Mouse (Mus musculus): Measurements from ENCODE around the gene Cxcr2. TPM values are rescaled to one million over a fixed set of nuclear protein-coding genes. Genes with fewer than 3 reads are reported as not detected.

Cxcr2 gene
- polyA plus RNA-seq (2015; fragmentation: Nextera tagmentation; extraction: Ambion mirVana): 0.15 and 0.20 TPM in 2 replicates

- DNase-seq (ENCODE audit: low spot score): peak; percentile 17
These were observed at the start of gene Cxcr2 for GRCm38 (mm10) chr1:74153461-74154184. TSS of gene Cxcr2 (plus strand) at chr1:74153989.

DNA sequence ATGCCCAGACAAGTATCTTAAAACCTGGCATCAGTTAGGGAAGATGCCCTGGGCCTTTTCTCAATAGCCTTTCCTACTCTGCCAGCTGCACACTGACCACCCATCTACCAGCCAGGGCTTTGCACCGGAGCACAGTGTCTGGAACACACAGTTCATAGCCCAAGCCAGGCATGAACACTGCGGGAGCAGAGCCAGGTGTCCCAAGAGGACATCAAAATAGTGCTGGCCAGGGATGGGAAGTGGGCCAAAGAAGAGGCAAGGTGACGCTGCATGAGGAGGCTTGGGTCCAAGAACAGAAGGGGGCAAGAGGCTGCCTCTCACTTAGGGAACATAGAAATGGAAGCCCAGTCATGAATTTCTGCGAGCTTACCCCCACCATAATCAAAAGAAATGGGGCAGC lies 48.1 kb upstream of the Cxcr2 start:
- DNase-seq (ENCODE audit: low spot score): no peak

- no peak for DNase-seq (ENCODE audit: low spot score)
These were observed 47.6 kb upstream of the Cxcr2 start for GRCm38 (mm10) chr1:74106214-74106613.

DNA sequence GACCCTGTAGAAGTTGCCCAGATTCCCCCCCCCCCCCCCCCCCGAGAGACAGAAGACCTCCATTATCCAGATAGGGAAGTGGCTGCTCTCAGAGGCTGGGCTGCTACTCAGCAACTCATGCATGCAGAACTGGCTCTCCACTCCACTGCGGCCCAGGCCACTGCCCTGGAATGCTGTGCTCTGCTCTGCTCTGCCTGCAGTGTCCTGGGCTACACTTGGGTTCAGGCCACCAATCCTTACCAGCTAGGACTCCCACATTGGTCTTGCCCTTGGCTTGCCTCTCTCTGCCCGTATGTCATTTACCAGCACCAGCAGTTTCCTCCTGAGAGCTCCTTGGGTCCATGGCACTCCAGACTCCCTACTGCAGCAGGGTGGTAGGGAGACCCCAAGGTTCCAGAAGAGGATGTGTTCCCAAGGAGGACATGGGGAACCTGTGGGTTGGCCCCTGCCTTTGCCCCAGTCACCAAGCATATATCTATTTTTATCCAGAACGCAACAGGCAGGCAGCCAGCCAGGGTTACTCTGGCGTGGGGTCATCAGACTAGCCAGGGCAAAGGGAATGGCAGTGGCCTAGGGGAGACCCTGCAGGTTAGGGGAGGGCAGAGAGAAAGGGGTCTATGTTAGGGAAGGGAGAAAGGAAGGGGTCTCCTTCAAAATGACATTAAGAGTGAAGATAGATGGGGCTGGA lies 45.7 kb upstream of the Cxcr2 start:
- DNase-seq (ENCODE audit: low spot score): no peak

GRCm38 (mm10) chr1:74109670-74110069 lies 44.1 kb upstream of the Cxcr2 start:
- DNase-seq (ENCODE audit: low spot score): no peak

DNA sequence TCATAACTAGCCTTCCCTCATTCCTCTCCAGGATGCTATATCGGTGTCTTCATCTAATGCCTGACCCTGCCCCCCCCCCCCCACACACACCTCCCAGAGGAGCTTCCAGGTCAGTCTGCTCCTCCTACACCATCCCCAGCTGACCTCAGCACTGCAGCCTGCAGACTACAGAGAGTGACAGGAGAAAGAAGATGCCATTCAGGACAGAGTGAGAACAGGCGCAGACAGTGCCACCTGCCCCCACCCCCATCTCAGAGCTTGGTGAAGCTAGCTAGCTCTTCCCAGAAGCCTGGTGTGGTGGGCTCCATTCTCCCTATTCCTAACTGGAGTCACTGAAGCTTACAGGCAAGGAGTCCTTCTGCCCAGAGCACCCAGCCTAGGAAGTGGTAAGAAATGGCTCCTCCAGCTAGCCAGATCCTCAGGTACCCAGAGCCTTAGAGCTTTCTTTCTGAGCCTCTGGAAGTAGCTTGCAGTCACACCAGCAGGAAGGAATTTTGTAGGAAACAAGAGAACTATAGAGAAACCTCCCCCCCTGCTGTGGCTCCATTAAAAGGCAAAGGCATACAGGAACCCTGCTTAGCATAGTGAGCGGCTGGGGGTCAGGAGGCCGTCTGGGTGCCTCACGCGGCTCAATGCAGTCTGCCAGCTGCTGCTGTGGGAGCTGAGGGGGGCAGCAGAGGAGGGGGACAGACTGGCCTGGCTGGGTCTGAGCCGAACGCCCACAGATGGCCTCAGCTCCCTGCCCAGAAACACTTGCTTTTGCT lies 42.7 kb upstream of the Cxcr2 start:
- DNase-seq (ENCODE audit: low spot score): no peak

GRCm38 (mm10) chr1:74111696-74112030 lies 42.1 kb upstream of the Cxcr2 start:
- no peak for DNase-seq (ENCODE audit: low spot score)

- DNase-seq (ENCODE audit: low spot score): no peak
These were observed 40.7 kb upstream of the Cxcr2 start for GRCm38 (mm10) chr1:74113071-74113470.

DNA sequence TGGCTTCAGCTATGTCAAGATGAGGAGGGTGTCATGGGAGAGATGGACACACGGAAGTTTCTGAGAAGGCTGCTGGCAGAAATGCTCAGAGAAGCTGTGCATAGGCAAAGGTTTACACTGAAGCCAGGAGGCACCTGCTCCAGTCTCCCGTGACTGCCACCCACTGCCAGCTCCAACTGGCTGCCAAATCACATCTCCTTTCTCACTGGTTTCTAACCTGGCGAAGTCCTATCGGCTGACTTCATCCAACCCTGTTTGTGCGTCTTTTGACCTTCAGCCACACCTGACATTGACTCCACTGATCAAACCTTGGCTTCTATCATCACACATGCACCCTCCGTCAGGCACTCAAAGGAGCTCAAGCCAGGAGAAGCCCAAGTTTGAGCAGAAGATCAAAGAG lies 35.9 kb upstream of the Cxcr2 start:
- no peak for DNase-seq (ENCODE audit: low spot score)

- no peak for DNase-seq (ENCODE audit: low spot score)
These were observed 34.7 kb upstream of the Cxcr2 start for GRCm38 (mm10) chr1:74119115-74119514.

- no peak for DNase-seq (ENCODE audit: low spot score)
These were observed 32.7 kb upstream of the Cxcr2 start for GRCm38 (mm10) chr1:74121138-74121537.

DNA sequence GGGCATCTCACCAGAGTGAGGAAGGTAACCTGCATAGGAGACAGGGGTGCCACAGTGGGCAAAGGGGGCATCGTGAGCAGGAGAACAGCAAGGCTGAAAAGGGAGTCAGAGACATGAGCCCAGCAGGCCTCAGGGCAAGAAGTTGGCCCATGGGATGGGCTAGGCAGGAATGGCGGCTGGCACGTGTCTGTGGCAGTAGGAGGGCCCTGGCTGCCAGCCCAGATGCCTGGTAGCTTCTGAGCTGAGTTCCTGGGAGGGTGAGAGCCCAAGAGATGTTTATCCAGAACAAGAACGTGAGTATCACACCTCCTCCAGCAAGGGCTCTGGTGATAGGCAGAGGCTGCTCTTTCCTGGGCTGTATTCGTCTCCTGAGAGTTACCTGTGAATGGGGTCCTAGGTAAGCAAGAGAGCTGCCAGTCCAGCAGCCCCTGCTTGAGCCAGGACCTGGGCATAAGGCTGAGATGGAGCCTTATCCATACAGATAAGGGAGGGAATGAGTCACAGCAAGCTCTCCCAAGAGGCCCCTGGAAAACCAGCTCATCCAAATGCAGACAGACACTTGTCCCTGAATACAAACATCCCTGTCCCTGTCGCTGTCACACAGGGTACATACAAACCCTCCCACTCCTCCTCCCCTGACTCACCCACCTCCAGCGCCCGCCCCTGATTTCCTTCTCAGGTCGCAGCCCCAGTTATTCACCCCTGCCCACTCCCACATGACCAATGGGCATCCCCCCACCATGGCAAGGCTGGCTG lies 31.8 kb upstream of the Cxcr2 start:
- no peak for DNase-seq (ENCODE audit: low spot score)

DNA sequence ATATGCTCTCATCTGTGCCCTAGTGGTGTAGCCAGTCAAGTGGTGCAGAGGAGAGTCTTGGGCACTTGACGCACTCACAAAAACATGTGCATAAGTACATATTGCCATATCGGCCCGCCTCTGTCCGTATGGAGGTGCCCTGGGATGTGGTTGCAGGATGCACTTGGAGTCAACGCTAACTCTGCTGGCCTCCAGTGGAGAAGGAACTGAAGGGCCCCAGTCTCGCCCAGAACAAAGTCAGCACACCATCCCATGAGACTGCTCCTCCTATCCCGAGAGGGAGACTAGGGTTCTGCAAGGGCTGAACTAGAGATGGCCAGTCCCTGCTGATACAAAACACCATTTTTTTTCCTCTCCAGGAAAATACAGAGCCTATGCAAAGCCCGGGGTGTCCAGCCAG lies 30.6 kb upstream of the Cxcr2 start:
- DNase-seq (ENCODE audit: low spot score): no peak

- DNase-seq (ENCODE audit: low spot score): peak; percentile 54
These were observed 29.5 kb upstream of the Cxcr2 start, which contains the start of gene Tns1 for GRCm38 (mm10) chr1:74124021-74124981. TSS of gene Tns1 (minus strand) at chr1:74124449.

DNA sequence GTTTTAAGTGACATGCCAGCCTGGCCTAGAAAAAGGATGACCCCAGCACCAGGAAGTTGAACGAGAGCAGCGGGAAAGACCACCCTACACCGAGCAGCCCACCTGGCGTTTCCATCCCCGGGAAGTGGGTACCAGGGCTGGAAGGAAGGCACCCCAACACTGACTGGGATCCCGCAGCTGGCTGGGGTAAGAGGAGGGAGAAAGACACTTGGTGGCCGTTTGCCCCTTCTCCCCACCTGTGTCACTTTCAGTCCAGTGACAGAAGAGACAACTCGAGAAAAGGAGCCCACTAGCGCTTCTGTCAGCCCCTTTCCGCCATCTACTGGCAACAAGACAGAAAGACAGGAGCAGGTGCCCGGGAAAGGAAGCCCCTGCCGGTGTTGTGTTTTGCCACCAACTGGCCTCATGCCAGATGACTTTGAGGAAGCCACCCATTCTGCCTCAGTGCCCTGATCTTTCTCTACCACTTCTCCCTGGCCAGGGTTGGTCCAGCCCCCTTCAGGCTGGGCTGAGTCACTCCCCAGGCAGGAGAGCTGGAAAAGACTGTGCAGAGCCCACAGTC lies 28.7 kb upstream of the Cxcr2 start, which contains the start of gene Rufy4:
Gene Rufy4 (plus strand): TSS at position 551 of the 562 bp plus-strand sequence.
- peak; percentile 83 for DNase-seq (ENCODE audit: low spot score)

DNA sequence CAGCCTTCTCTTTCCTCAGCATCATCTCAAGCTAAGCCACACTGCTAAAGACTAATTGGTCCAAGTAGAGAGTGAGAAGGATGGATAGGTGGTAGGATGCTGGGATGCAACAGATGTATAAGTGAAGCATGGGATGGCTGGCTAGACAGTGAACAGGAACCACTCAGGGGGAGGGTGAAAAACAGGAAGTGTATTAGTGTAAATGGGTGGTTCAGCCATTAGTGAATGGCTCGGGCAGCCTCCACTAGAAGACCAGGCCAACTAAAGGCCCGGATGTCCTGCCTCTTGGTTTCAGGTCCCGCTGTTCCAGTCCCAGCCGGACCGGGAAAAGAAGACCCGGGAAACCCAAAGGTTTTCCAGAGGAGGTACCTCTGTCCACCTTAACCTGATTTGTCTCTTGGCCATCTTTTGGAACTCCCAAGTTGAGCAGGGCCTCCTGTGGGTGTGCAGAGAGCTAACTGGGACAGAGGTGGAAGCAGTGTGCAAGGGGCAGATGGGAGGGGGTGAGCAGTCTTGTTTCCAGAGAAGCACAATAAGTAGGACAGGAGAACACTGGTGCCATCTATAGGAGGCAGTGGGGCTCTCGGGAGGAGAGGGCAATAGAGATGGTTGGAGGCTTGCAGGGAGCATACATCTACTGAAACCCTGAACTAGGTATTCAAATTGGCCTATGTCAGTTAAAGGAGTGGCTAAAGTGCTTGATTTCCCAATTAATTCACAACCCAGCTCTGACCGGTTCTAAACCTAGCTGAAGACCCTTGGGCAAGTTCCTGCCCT lies 22.7 kb upstream of the Cxcr2 start:
- DNase-seq (ENCODE audit: low spot score): no peak

- DNase-seq (ENCODE audit: low spot score): no peak
These were observed 21.8 kb upstream of the Cxcr2 start for GRCm38 (mm10) chr1:74132011-74132410.

GRCm38 (mm10) chr1:74133954-74134353 lies 19.8 kb upstream of the Cxcr2 start:
- no peak for DNase-seq (ENCODE audit: low spot score)

DNA sequence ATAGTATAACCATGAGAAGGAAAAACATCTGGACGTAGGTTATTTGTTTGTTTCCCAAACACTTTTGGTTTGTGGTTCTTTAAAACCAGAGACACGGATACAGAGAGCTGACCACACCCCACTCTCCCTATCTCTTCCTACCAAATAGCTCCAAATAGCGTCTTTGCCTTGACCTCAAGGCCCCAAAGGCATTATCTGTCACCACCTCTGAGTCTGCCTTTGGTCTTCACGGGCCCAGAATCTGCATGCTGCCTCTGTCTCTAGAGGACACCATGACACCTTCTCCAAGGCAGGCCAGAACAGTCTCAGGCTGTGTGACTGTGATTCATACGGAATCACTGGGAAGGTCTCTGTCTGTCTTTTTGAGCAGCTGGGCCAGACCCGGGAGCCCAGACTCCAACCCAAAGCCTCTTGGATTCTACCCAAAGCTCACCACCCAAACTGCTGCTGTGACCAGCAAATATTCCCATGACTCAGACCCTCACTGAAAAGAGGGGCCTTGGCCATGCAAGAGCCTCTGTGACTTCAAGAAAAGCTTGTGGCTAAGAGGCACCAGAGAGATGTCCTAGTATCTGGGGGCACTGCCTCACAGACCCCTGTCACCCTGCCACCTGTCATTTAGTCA lies 18.4 kb upstream of the Cxcr2 start:
- DNase-seq (ENCODE audit: low spot score): no peak
